Mouse (Mus musculus): ENCODE measurements around the gene Bnc2.

- TF ChIP-seq POLR2A (IDR thresholded peaks at IDR 0.05; ENCODE audit: low read depth, low read length) (no peak), CTCF (IDR thresholded peaks at IDR 0.05; ENCODE audit: extremely low read depth, insufficient read depth, insufficient read length, insufficient replicate concordance) (no peak)
Observed at GRCm38 (mm10) chr4:84229189-84229960, 445.7 kb downstream of the Bnc2 start.
